Mouse (Mus musculus) layer of hippocampus, postnatal 14 days (tissue): ENCODE measurements around the gene Rnf185. TPM values are rescaled to one million over a fixed set of nuclear protein-coding genes. Genes with fewer than 3 reads are reported as not detected.

Experiments
- DNase-seq, 2 experiments: peaks; one replicate each; pipeline ENCODE4 v3.0.0; 2021 to 2022; ENCODE audit warnings: low spot score in 2 of 2, mixed read lengths in 1 of 2
- total RNA-seq, 2 experiments: library from RNA; stranded (reverse); gene quantifications; 2 replicates each; pipeline ENCODE4 v1.2.3; 2021

Rnf185 gene
- total RNA-seq, 2 experiments from 2014 or later: 22.9 to 24.9 TPM

DNA sequence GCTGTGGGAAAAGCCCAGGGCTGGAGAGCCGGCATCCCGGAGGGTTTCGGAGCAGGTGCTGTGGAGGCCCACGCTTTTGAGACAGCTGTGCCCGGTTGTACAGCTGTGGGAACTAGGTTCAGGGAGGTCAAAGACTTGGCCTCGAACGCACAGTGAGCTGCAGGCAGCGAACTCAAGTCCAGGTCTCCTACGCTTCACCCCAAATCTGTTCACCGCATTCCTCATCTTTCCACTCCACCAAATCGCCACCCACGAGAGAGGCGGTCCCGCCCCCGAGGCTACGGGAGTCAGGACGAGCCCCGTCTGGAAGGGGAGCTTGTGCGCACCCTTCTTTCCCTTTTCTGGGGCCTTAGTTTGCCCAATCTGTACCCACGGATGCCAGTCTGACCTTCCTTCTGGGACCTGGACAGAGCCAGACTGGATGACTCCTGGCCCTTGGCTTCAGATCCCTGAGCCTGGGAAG is 431 bp downstream of the Rnf185 start:
- DNase-seq: no peak

DNA sequence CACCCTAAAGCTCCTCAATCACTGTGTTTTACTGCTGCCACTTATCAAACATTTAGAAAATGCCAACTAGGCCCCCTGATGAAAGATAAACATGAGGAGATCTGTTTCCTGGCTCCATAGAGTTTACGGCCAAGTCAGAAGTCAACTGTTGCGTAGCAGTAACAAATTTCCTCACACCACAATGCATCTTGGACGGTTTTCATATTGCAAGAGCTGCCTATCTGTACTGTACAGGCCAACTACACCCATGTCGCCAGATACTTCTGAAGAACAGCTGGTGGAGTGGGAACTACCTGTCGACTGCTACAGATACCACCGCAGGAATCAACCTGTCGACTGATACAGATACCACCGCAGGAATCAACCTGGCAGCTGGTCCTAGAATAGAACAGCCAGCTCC is 7.3 kb downstream of the Rnf185 start:
- DNase-seq: no peak

DNA sequence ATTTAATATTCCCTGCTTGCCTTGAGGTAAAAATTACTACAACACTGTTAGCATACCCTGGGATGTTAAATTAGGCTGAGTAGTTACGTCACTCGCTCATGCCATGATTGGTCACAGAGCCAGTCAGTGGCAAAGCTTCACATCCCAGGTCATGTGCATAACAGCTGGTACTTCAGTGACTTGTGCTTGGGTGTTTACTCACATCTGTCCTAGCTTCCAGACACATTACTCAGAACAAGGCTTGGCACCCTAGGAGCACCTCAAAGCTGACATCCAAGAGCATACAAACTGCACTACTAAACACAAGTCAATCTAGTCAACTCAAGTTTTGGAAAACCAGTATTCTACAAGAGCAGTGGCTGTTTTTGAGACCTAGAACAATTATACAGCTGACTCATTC is 9.1 kb downstream of the Rnf185 start:
- DNase-seq: no peak

DNA sequence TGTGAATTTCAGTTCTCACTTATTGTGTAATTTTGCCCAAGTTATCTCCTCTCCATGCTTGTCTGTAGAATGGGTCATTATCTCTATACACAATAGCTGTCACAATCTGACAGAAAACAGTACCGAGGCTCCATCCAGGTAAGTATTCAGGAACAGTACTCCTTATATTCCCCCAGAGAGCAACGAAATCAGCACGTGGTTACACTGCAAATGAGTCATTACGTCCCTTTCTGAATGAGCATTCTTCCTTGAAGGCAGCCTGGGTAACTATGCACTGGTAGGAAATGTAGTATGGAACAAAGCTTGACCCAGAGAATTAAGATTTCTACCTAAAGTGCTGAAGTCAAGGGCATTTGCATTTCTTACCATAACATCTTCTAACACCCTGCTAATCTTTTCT is 9.5 kb downstream of the Rnf185 start:
- DNase-seq: no peak

DNA sequence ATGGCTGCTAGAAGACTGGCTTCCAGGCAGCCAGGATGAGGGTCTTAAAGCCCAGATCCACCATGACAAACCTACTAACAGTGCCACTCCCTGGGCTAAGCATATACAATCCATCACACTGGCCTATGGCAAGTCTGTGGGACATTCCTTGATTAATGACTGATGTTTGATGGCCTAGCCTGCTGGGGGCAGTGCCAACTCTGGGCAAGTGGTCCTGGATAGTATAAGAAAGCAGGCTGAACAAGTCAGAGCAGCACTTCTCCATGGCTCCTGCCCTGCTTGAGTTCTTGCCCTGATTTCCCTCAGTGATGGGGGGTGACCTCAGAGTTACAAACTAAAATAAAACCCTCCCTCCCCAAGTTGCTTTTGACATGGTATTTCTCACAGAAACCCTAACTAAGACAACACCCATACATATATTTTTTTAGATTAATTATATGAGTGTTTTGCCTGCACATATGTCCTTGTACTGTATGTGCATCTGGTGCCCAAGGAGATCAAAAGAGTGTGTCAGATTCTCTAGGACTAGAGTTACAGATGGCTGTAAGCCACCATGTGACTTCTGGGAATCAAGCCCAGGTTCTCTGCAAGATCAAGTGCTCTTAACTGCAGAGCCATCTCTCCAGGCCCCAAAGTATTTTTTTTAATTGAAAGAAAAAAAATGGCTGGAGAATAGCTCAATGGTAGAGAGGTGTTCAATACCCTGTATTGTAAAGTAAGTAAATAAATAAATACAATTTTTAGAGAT is 10.3 kb downstream of the Rnf185 start:
- no peak for DNase-seq

DNA sequence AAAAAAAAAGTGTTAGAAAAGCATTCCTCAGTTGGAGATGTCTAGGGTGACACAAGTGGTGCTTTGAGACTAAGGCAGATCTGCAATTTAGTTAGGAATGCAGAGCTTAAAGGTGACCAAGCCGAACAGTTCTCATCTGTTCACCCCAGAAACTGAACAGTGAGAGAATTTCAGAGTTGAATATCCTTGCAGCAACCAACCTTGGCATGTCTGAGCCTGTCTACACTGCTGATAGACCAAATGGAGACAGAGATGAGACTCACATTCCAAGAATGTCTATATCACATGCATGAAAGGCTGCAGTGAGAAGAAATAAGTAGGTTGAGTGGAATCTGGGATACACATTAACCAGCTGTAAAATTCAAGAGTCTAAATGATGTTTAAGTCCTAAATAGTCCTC is 14.5 kb downstream of the Rnf185 start:
- DNase-seq: no peak

DNA sequence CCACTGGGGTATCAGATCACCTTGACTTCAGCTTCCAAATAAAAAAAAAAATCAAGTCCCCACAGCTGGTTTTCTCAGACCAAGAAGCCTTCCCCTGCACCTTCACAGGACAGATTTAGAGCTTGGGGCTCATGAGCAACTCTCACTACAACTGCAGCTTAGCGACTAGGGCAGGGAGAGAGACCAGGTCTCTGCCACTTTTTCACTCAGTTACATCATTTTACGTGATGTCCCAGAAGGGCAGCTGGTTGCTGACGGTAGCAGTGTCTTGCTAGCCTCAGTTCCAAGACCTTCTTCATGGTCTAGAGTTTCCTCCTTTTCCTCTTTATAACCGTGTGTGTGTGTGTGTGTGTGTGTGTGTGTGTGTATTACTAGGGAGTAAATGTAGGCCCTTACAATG is 18.4 kb downstream of the Rnf185 start:
- no peak for DNase-seq

DNA sequence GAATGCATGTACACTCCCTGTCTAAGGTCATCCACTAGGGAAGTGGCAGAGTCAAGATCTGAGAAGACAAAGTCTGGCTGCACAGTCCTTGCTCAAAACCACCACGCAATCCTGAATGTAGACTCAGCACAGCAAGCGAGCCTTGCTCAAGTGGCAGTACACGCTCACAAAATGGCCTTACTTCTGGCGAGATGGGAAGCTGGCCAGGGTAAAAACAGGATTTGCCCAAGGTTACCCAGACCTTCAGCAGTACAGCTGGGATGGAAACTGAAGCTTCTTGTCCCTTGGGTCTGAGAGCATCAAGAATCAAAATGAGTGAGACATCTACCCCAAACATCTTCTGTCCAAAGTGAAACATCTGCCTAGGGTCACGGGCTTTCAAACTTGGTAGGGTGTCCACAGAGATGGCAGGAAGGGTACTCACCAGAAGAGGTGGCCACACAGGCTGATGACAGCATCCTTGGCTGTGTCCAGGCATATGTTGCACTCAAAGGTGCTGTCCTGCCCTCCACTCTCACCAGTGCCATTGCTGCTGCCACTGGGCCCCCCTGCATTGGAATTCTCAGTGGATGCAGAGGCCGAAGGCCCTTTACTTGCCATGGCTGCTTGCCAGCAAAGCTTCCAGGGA is 20.1 kb downstream of the Rnf185 start:
- DNase-seq: no peak

DNA sequence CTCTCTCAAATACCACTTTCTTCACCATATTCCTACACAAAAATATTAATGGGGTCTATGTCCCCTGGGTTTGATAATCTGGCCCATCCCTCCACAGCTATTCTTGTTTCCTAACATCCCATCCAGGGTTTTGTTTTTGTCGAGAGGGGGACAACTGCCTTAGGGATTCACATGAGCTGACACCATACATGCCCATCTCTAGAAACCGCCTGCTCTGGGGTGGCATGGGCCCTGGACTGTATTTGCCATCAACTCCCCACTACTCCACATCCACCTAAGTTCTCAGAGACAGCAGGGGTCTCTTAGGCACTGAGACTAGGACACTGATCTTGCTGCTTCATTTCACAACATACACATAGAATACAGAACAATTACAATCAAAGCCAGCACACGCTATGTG is 20.6 kb downstream of the Rnf185 start:
- no peak for DNase-seq

DNA sequence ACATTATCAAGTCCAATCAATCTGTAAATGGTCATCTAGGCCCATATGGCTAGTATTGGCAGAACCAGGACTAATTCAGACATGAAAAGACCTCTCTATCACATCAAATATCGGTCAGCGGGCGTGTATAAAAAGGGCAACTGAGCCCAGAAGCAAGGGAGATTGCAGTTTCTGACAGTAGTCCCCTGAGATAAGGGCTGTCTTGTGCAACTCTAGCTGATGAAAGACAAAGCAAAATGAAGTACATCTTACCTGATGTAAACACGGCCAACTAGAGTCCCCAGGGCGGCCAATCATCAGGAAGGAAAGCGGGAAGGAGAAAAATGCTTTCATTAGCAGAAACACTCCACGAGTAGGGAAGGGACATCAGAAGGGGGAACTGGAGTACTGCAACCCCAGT is 23.5 kb downstream of the Rnf185 start:
- no peak for DNase-seq

DNA sequence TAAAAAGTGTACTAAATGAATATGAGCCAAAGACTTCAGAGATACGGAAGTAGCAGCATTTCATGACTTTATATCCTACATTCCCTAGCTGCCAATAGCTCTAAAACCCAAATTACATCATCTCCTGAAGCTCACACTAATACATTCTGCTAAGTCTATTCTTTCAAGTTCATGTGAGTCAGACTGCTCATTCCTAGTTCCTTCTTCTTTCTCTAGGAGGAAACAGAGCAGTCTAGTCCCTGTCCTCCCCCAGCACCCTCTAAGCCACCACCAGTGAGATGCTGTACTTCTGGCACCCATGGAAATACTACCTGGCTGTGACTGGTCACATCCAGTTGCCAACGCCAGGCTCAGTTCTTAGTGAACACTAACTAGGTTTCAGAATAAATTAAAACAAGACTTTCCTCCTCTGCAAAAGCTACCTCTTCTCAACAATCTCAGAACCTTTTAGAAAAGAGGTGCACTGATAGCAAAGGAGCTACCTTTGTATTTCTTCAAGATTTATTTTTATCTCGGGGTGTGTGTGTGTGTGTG is 24.4 kb downstream of the Rnf185 start:
- no peak for DNase-seq

DNA sequence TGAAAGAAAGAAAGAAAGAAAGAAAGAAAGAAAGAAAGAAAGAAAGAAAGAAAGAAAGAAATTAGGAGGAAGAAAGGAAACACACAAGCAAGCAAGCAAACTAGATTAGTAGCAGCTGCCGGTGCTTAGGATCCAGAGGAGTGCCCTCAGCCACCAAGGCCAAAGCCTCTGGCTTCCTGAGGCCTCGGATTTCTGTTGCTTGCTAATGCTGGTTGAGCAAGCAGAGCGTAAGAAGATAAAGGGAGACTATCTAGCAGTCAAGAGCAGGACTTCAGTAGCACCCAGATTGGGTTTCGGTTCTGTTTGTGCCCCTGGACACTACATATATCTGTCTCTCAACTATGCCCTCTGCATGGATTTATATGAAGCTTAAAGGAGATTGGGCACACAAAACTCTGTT is 29.9 kb downstream of the Rnf185 start:
- DNase-seq: no peak

DNA sequence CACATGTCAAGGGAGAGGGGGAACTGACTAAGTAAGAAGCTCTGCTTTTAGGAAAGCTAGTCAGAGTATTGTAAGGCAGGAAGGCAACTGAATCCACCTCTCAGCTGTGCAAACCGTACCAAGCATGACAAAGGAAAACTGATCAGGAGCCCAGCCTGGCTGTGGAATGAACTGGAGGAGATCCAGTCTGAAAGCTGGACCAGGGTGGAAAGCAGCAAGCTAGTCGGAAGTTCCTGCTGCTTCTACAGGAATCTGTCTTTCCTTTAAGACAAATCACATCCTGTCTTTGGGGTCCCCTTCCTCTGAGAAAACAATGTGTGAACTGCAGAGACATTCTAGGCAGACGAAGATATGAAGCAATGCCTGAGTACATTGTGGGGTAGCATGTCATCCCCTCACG is 33.4 kb downstream of the Rnf185 start:
- no peak for DNase-seq

DNA sequence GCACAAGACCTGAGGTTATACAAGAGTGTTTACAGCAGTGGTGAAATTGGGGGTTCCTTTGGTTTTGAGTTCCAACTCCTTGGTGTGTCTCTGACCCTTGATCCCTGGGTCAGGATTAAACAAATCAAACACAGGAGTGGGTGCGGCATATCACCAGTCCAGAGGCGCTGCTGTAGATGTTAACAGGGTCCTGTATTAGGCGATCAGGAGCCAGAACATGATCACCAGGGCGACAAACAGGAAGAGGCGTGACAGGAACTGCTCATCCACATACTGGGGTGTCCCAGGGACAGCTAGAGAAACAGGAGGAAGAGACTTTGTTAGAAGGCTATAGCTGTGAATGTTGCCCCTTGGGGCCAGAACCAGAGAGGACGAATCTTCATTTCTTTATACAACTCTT is 34.4 kb downstream of the Rnf185 start:
- DNase-seq: no peak

DNA sequence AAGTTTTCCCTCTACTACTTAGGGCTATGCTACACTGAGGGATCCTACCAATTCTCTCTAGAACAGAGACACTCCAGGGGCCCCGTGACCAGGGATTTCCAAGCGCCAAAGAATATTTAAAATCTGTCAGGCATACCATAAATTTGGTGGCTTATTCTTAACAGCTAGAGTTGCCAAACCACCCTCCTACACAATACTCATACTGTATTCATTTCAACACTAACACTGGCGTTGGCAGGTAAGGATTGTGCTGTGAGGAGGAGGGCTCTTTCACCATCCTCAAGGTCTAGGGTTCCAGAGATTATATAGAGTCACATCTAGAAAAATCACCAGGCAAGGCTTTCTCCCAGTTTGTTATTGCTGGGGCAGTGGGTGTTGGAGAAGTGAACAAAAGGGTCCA is 35.8 kb downstream of the Rnf185 start:
- no peak for DNase-seq

DNA sequence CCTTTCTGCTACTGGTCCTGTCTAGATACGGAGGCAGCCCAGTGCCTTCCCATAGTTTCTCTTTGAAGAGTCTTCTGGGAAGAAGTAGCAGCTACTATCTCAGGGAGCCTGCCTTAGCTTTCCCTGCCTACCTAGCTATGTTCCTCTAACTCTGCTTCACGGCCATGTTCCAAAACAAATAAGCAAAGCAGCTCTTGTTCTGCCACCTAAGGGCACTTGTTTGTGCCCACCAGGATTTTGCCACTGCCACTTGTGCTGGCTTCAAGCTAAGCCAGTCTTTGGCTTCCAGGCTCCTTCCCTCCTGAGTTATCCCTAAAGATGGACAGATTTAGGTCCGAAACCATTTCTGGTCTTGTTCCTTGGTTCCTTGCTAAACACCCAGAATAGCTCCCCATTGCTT is 40.1 kb downstream of the Rnf185 start:
- no peak for DNase-seq

DNA sequence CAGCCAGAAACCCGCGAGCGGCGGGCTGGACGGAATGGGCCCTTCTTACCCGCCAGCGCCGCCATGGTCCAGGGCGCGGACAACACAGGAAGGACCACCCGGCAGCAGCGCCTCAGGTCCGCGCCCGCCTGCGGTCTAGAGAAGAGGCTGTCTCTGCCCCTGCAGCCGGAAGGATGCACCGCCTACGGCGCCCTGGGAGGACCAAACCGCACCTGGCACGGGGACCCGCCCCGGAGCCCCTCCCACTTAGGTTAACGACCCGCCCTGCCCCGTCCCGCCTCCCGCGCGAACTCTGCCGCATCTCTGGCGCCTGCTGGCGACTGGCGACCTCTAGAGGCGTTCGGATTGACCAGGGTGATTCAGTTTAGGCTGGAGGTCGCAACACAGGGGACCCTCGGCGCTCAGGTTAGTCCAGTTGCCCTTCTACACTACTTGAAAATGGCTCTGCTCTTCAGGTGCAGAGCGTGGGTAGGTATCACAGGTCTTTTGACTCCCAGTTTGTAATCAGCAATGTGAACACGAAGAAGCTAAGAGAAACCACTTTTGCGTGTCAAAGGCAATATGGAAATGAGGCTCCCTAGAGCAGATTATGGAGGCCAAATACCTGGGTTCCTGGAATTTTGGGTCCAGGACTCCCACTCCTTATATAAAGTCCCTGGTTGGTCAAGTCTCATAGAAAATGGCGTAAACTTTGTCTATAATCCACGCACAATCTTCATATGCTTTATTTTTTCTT is 43.0 kb downstream of the Rnf185 start, which contains the start of gene Limk2:
Gene Limk2 (minus strand): TSS at position 193 of the 736 bp plus-strand sequence.
- peak; percentile 78 to 88 for DNase-seq

DNA sequence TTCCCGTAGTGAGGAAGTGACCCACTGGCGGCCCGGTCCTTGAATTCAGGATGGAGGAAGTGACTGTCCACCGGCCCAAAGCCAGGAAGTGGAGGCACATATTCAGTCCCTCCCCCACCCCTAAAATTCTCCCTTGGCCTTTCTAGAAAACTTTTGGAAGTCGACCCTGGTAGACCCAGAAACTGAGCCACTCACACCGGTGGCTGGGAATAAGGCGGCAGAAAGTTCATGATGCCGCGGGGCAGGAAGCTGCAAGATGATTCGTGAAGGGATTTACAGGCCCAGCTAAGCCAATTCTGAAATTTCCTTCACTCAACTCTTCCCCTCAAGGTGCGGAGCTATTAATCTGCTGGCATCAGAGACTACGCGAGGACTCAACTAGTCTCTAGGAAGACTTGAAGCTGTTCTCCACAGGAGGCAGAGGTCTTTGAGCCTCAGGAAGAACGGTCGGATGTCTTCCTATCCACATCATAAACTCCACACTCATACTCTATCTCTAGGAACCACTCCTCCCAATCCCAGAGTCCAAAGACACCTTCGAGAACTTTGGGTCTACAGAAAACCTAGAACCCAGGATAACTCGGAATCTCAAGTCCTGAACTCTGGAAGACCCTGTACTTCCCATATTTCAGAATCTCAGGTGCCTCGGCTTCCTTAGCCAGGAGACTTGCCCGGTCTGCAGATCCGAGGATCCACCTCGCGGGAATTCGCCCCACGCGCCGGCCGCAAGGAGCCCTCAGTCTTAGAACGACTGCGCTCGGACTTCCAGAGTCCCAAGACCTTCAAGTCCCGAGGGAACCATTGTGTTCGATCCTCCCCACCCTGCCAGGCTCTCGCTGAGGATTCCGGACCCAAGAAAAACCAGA is 43.8 kb downstream of the Rnf185 start:
- DNase-seq: no peak

DNA sequence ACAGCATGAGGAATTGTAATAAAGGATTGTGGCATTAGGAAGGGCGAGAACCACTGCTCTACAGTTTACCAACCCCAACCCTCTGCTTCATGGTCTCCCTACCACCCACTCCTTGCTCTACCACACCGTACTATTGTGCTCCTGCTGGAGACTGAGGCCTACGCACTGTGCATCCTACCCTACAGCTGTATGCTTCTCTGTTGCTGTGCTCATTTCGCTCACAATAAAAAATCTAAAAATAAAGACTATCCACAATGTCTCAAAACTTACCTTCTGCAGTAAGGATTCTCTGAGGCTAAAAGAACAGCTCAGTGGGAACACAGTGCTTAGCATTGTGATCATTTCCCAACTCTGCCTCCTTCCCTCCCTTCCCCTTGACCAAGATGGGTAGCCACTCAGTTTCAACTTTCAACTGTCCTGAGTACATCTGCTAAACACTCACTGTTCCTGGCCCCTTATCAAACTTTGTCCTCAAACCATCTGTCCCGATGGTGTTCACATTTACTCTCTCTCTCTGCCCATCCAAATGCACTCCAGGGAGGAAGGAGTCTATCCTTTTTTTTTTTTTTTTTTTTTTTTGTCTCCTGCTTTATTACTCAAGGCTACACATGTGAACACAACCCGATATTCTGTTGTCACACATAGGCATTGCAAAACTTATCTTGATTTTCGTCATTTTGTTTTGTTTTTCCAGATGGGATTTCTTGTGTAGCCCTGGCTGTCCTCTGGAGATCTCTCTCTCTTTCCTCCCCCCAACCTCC is 47.7 kb downstream of the Rnf185 start:
- DNase-seq: no peak

DNA sequence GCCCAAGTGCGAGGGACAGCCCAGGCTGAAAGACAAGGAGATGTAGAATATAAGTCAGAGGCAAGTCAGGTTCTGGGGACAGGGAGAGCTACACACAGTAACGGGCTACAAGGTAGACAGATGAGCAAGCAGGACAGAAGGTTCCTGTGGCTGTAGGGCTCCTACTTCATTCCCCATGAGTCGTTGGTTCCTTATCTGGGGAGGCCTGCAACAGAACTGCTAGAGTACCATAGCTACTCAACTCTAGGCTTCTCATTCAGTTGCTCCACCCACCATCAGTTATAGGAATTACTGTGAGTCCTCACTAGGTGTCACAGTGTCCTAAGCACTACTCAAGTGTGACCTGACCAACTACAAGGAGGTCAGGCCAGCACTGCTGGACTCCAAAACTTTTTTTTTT is 49.1 kb downstream of the Rnf185 start:
- DNase-seq: no peak
